Mouse (Mus musculus) gonadal fat pad, adult 2 months (tissue): ENCODE data around the gene Cyb5b. TPM values are rescaled to one million over a fixed set of nuclear protein-coding genes. Genes with fewer than 3 reads are reported as not detected.

Experiments
- DNase-seq: peaks from one replicate; pipeline ENCODE4 v3.0.0-alpha.2; 2012; ENCODE audit warnings: low read depth
- polyA plus RNA-seq: library from polyadenylated mRNA; depleted of rRNA; stranded (reverse); fragments of >200 nt; gene quantifications from 2 replicates; pipeline ENCODE4 v1.2.3, GENCODE M21; 2012

Gene Cyb5b
- polyA plus RNA-seq, 1 experiment: 287 TPM

GRCm38 (mm10) chr8:107130028-107130427, 20.4 kb upstream of the Cyb5b start:
- peak; percentile 92 for DNase-seq

DNA sequence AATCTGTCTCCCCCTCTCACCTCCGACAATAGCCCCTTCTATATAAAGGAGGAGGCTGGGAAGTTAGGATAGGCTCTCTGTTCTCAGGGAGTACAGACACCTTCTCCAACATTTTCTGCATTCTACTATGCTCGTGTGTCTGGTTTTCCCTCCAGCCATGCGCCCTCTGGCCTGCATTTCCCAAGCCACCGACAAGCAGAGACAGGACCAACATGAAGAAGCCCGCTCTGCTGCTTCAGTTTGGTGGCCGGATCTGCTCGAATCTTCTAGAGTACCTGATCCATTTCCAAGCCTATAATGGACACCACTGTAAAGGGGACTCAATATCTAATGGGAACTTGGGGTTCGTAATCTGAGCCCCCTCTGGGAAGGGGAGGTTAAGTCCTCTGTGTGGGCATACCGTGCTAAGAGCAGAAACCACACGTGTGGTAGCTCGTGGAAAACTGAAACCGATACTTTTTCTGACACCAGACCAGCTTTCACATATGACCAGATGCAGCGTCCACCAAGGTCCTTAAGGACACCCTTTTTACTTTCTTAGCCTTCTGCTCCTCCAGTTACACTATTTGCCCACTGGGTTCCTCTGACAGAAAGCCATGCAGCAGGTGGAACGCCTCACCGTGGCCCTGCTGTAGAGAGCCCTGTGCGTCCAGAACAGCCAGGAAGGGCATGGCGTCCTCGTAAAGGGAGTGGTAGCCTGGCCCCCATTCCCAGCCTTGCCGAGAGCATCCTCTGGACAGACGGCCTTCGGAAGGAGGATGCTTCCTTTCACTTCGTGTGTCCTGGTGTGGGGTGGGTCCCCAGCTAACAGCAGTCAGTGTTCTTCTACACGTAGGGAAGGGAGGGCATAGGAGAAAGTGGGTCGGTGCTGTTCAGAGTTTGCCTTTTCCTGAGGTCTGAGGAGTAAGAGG, 17.6 kb upstream of the Cyb5b start:
- DNase-seq: no peak

GRCm38 (mm10) chr8:107133881-107134280, 16.6 kb upstream of the Cyb5b start:
- no peak for DNase-seq

GRCm38 (mm10) chr8:107136003-107136612, 14.3 kb upstream of the Cyb5b start:
- DNase-seq: no peak

GRCm38 (mm10) chr8:107137591-107137990, 12.8 kb upstream of the Cyb5b start:
- peak; percentile 84 for DNase-seq

GRCm38 (mm10) chr8:107138338-107138737, 12.1 kb upstream of the Cyb5b start:
- DNase-seq: no peak

GRCm38 (mm10) chr8:107139704-107140470, 10.6 kb upstream of the Cyb5b start:
- no peak for DNase-seq

- no peak for DNase-seq
Observed at GRCm38 (mm10) chr8:107142539-107142938, 7.9 kb upstream of the Cyb5b start.

GRCm38 (mm10) chr8:107143501-107143900, 6.9 kb upstream of the Cyb5b start:
- no peak for DNase-seq

DNA sequence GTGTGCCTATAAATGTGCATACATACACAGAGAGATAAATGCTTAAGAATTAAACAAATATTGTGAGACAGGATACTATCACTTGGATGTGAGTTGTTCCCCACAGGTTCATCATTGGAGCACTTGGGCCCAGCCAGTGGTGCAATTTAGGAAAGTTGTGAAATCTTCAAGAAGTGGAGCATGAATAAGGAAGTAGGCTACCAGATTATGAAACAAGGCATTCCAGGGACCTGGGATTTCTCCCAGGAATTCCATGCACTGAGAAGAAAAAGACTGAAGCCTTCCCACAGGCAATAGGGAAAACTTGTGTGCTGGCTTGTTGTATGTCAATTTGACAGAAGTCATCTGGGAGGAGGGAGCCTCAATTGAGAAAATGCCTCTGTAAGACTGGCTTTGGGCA, 4.3 kb upstream of the Cyb5b start:
- peak; percentile 94 for DNase-seq

DNA sequence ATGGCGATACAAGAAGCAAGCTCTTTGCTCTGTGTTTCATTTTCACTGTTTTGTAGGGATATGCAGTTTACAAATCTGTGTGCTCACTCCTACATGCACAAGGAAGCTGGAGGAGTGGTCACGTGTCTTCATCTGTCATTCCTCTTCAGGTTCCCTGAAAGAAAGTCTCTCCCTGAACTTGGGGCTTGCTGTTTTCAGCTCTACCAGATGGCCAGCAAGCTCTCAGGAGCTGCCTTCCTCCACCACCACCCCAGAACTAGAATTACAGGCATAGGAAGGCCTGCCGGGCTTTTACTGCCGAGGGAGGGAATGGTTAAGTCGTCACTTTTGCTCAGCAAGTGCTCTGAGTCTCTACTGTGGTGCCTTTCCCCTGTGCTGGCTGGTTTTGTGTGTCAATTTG, 1.6 kb upstream of the Cyb5b start:
- DNase-seq: no peak

GRCm38 (mm10) chr8:107150057-107150403, 410 bp upstream of the Cyb5b start:
- DNase-seq: no peak

DNA sequence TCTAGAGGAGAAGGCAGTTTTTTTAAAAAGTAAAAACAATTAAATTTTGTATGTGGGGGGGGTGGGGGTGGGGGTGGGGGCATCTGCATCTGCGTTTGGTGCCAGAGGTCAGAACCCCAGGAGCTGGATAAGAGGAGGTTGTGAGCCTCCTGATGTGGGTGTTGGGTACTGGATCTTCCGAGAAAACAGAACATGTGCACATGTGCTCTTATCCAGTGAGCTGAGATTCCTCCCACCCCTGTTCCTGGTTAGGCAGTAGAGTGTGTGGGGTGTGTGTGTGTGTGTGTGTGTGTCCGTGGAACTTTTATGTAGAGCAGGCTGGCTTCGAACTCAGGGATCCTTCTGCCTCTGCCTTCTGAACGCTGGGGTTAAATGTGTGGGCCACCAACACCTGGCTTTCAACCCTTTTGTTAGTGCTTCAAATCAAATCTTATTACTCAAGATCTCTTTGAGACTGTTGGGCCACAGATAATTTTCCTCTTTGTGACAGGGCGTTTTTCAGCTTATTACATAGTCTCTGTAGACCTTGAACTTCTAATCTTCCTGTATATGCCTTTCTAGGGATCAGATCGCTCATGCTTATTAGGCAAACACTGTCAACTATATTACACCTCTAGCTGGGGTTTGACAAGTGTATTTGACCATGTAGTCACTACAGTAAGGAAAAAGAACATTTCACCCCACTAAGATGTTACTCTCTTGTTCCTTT, 926 bp downstream of the Cyb5b start:
- no peak for DNase-seq

DNA sequence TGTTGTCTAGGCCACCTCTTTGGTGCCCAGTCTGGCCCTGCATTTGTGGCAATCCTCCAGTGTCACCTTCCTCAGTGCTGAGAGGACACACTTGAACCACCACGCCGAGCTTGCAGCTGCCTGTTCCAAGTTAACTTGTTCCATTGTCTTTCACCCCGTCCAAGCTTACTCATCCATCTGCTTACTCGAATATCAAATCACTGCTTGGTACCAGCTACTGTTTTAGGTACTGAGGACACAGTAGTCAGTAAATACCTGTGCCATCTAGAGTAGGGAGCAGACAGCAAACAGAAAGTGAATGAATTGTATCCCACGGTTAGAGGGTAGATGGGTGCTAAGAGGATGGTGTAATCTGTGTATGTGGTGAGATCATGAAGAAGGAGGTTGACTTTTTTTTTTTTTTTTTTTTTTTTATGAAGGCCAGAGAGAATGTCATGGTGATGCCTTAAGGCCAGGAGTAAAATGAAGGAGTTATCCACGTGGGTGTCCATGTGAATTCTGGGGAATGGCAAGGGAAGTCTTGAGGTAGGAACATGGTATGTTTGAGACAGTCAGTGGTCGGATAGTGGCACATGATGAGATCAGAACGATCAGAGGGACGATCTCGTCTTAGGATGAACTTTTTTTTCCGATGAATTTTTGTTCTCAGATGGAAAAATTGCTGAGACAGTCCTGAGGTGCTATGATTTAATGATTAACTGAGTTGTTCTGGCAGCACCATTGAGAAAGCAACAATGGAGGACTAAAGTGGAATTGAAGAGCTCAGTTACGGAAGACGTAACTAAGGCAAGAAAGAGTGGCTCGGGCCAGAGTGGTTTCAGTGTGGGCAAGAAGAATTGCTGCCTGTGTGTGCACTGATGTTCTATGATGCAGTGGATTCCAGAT, 3.1 kb downstream of the Cyb5b start:
- DNase-seq: no peak

- DNase-seq: no peak
Observed at GRCm38 (mm10) chr8:107156816-107157215, 6.4 kb downstream of the Cyb5b start.

DNA sequence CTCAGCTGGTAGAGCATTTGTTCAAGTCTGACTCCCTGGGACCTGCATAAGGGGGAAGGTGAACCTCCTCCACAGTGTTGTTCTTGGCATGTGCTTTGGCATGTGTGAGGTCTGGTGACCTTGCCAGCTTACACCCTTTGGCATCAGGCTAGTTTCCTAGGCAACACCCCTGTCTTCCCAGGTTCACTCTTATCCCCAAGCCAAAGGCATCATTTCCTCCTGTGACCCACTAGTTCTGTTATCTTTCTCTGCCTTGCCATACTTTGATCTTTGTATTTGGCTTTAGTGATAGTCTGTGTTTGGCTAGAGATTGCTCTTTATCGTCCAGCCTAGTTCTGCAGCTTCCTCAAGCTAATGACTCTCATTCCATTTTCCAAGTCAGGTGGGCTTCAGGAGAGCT, 7.4 kb downstream of the Cyb5b start:
- no peak for DNase-seq

GRCm38 (mm10) chr8:107158890-107159289, 8.4 kb downstream of the Cyb5b start:
- DNase-seq: no peak

GRCm38 (mm10) chr8:107164251-107164773, 13.9 kb downstream of the Cyb5b start:
- no peak for DNase-seq

GRCm38 (mm10) chr8:107165745-107166144, 15.3 kb downstream of the Cyb5b start:
- DNase-seq: no peak

- DNase-seq: no peak
Observed at GRCm38 (mm10) chr8:107167848-107168247, 17.4 kb downstream of the Cyb5b start.

DNA sequence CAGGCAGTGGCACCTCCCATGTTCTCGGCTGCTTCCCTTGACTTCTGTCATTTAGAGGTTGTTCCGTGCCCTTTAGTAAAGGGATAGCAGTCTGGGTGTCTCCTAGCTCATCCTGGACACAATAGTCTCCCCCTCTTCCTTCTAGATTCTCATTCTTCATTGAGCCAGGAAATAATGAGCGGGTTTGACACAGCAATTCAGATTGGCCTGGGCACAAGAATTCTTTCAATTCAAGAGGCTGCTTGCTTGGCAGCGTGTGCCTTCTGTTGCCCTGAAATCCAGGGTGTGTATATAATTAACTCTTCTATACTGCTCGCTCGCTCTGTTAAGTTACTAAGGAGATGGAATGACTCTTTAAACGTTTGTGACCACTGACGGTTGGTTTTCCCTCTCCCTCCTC, 21.7 kb downstream of the Cyb5b start:
- no peak for DNase-seq
